Mouse (Mus musculus): ENCODE data around the gene Nadk. TPM values are rescaled to one million over a fixed set of nuclear protein-coding genes. Genes with fewer than 3 reads are reported as not detected.
A peak's percentile ranks its signal among the peaks of the same experiment; 100 is the strongest.

Gene Nadk
- polyA plus RNA-seq, 1 experiment from 2014 or later, result 96.1 TPM

DNA sequence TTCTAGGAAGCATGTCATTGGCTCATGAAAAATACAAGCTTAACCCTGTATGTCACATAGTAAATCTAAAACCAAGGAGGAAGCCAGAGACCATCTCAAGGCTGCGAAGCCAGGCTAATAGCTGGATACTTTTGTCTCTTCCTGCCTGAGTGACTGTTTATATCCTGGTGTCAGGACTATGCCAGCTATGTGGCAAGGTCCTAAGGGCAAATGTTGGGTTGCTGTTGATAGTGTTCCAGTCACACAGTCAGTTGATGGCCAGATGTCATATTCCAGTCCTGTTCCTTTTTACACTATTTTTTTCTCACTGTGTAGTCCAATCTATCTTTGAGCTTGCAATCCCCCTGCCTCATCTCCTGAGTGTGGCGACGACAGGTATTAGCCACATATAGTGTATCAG lies 51.1 kb downstream of the Nadk start:
- 97% methylated on average over 3 of the region's 3 CpGs for WGBS
- Histone ChIP-seq H3K4me3 (no peak overlapping the region), H3K4me1 (no peaks in the 10 kb centered on the region), H3K36me3 (peaks cover 82% of the 10 kb centered on the region), H3K9me3 (no peaks in the 10 kb centered on the region), H3K4me2 (replicated peaks) (no peak overlapping the region), H3K9ac (no peak overlapping the region), H3K27me3 (no peaks in the 10 kb centered on the region), H3K27ac (no peak overlapping the region)
- ATAC-seq (ENCODE audit: low FRiP score, low read depth), result no peak

DNA sequence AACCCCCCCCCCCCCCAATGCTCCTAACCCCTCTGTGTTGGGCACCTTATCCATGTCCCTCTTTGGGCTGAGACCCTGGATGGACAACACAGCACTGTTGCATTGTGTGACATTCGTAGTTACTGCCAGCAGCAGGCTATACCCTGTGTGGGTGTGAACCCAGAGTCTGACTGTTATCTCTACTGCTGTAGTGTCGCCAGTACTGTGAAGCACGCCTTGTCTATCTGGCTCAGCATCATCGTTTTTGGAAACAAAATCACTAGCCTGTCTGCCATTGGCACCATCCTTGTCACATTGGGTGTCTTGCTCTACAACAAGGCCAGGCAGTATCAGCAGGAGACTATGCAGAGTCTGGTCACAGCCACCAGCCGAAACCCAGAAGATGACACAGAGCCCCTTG lies 56.1 kb downstream of the Nadk start:
- peaks cover 76% of the 10 kb centered on the region for H3K36me3 ChIP-seq
- no peak overlapping the region for H3K4me2 ChIP-seq (replicated peaks)
- no peak for ATAC-seq (ENCODE audit: low FRiP score, low read depth)
- H3K27ac ChIP-seq, result no peak overlapping the region
- no peaks in the 10 kb centered on the region for H3K9me3 ChIP-seq
- 89% methylated on average over 5 of the region's 5 CpGs for WGBS
- no peak overlapping the region for H3K9ac ChIP-seq
- no peaks in the 10 kb centered on the region for H3K27me3 ChIP-seq
- no peak overlapping the region for H3K4me3 ChIP-seq
- 0 out of 2 replicates have a peak, but pooled peaks cover under 1% of the 10 kb centered on the region for H3K4me1 ChIP-seq

DNA sequence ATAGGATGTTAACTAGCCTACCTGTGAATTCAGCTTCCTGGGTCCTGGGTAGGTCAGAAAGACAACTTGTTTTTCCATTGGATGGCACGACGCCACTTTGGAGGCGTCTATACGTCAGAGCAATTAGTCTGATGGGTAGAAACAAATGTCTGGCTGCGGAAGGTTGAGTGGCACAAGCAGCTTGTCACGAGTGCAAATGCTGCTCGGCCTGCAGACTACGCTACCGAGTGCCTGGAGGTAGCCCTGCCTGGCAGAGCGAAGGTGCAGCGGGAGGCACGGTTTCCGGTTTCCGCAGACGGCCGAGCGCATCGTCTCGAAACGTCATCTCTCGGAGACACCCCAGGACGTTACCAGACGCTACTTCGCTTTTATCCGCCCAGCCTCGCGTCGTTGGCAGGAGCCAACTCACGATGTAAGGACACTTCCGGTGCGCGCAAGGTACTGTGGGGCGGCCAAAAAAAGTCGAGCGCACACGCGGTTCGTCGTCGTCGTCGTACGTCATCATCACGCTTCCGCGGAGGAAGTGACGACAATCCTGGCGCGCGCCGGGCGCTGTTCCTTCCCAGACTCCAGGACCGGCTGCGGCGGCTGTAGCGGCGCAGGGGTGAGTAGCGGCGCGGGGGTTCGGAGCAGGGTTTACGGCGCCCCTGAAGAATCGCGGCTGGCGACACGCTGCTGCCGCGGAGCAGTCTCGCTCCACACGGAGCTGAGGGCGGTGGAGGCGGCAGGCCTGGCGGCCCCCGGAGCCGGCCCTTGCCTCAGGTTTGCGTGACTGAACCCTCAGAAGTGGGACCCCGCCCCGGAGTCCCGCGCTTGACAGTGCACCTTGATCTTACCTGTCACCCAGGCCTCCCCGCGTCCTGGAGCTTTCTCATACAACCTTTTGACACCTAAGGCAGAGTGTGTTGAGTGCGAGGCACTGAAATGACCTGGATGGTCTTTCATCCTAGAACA lies 62.4 kb downstream of the Nadk start, which contains the start of gene Cdk11b:
Cdk11b (plus strand) TSS at position 517 of the 954 bp plus-strand sequence.
- Histone ChIP-seq H3K27ac (peak within 1 kb of the TSS; percentile 90), H3K36me3 (peaks cover 49% of the 10 kb centered on the region), H3K4me2 (replicated peaks) (peak within 1 kb of the TSS; percentile 86), H3K4me1 (peaks cover 12% of the 10 kb centered on the region), H3K9ac (peak within 1 kb of the TSS; percentile 85), H3K27me3 (no peaks in the 10 kb centered on the region), H3K4me3 (peak within 1 kb of the TSS; percentile 99), H3K9me3 (no peaks in the 10 kb centered on the region)
- under 1% methylated on average over 84 of the region's 84 CpGs for WGBS
- peak; percentile 100 for ATAC-seq (ENCODE audit: low FRiP score, low read depth)

DNA sequence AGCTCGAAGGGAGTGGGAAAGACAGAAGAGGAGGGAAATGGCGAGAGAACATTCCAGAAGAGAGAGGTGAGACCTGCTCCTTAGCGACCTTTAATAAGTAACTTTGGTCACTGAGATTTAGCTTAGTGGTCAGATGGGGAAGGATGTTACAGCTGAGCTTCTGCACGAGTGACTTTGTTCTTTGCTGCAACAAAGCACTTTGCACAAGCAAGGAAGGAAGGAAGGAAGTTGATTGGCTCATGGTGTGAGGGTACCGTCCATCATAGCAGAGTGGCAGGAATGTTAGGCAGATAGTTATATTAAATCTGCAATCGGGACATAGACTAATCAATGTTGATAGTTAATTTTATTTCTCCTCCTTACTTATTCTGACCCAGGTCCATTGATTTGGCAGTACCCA lies 68.1 kb downstream of the Nadk start:
- Histone ChIP-seq H3K9me3 (no peaks in the 10 kb centered on the region), H3K4me1 (peaks cover 3% of the 10 kb centered on the region; the same call in 1 of the 2 replicates), H3K4me2 (replicated peaks) (no peak overlapping the region), H3K27me3 (no peaks in the 10 kb centered on the region), H3K36me3 (peaks cover 80% of the 10 kb centered on the region), H3K4me3 (no peak overlapping the region), H3K9ac (no peak overlapping the region), H3K27ac (no peak overlapping the region)
- WGBS, result 88% methylated on average over 6 of the region's 6 CpGs
- no peak for ATAC-seq (ENCODE audit: low FRiP score, low read depth)

DNA sequence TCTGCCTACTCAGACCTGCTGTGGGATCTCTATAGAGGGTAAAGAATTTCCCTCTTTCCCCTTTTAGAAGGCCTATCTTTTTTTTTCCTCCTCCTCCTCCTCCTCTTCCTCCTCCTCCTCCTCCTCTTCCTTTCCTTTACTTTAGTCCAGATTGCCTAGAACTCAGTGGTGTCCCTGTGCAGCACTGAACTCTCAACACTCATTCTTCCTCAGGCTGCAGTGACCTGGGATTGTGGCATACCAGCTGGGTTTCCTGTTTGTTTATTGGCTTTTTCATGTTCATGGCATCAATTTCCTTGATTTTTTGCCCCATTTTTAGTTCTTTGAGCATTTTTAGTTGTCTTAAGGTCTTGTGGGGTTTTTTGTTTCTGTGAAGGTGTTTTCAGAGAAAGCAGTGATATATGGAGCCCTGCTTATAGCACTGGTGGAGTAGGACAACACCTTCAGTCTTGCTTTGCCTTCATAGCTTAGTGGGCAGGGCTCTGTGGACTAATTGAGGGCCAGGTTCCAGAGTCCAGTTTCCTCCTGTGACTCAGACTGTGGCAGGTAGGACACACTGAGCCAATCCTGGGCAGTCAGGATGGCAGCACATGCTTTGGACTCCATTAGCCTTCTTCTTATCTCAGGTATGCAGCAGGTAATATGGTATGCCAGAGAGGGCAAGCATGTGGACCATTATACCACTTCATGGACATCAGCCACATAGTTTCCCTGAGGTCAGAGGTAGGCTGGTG lies 73.8 kb downstream of the Nadk start:
- no peak for ATAC-seq (ENCODE audit: low FRiP score, low read depth)
- Histone ChIP-seq H3K27me3 (no peaks in the 10 kb centered on the region), H3K4me1 (no peaks in the 10 kb centered on the region), H3K36me3 (peaks cover 88% of the 10 kb centered on the region), H3K4me2 (replicated peaks) (no peak overlapping the region), H3K4me3 (no peak overlapping the region), H3K9me3 (no peaks in the 10 kb centered on the region), H3K27ac (no peak overlapping the region), H3K9ac (no peak overlapping the region)

Other genes with a start within 250 kb of the Nadk start
- 7.2 and 9.2 TPM in 2 replicates for gene Prkcz, start 201.0 kb upstream of the Nadk start, polyA plus RNA-seq (2015; fragmentation: Nextera tagmentation; extraction: Ambion mirVana)
- 0.15 and 0.29 TPM in 2 replicates for gene Gabrd, start 164.3 kb upstream of the Nadk start, polyA plus RNA-seq (2015; fragmentation: Nextera tagmentation; extraction: Ambion mirVana)
- 5.6 and 6.1 TPM in 2 replicates for gene Cfap74, start 153.2 kb upstream of the Nadk start, polyA plus RNA-seq (2015; fragmentation: Nextera tagmentation; extraction: Ambion mirVana)
- not detected in 2 replicates for gene Tmem52, start 93.3 kb upstream of the Nadk start, polyA plus RNA-seq (2015; fragmentation: Nextera tagmentation; extraction: Ambion mirVana)
- 506 and 533 TPM in 2 replicates for gene Gnb1, start 71.0 kb upstream of the Nadk start, polyA plus RNA-seq (2015; fragmentation: Nextera tagmentation; extraction: Ambion mirVana)
- 8.5 and 10.1 TPM in 2 replicates for gene Slc35e2, start 39.0 kb downstream of the Nadk start, polyA plus RNA-seq (2015; fragmentation: Nextera tagmentation; extraction: Ambion mirVana)
- gene Cdk11b, start 62.5 kb downstream of the Nadk start, polyA plus RNA-seq (2015; fragmentation: Nextera tagmentation; extraction: Ambion mirVana), result 70.3 and 71.2 TPM in 2 replicates
- not detected in 2 replicates for gene Gm10563, start 83.0 kb downstream of the Nadk start, polyA plus RNA-seq (2015; fragmentation: Nextera tagmentation; extraction: Ambion mirVana)
- gene Mmp23, start 91.0 kb downstream of the Nadk start, polyA plus RNA-seq (2015; fragmentation: Nextera tagmentation; extraction: Ambion mirVana), result 17.1 and 19.1 TPM in 2 replicates
- 30.5 and 34.3 TPM in 2 replicates for gene Mib2, start 106.8 kb downstream of the Nadk start, polyA plus RNA-seq (2015; fragmentation: Nextera tagmentation; extraction: Ambion mirVana)
- gene Fndc10, start 132.0 kb downstream of the Nadk start, polyA plus RNA-seq (2015; fragmentation: Nextera tagmentation; extraction: Ambion mirVana), result 8.4 and 10.2 TPM in 2 replicates
- gene Ssu72, start 142.4 kb downstream of the Nadk start, polyA plus RNA-seq (2015; fragmentation: Nextera tagmentation; extraction: Ambion mirVana), result 141 and 150 TPM in 2 replicates
- 1.0 and 1.1 TPM in 2 replicates for gene Tmem240, start 172.4 kb downstream of the Nadk start, polyA plus RNA-seq (2015; fragmentation: Nextera tagmentation; extraction: Ambion mirVana)
- gene Atad3a, start 198.7 kb downstream of the Nadk start, polyA plus RNA-seq (2015; fragmentation: Nextera tagmentation; extraction: Ambion mirVana), result 94.4 and 100 TPM in 2 replicates
- 11.1 and 11.6 TPM in 2 replicates for gene Vwa1, start 212.3 kb downstream of the Nadk start, polyA plus RNA-seq (2015; fragmentation: Nextera tagmentation; extraction: Ambion mirVana)
- gene Tmem88b, start 223.5 kb downstream of the Nadk start, polyA plus RNA-seq (2015; fragmentation: Nextera tagmentation; extraction: Ambion mirVana), result 0.64 and 0.81 TPM in 2 replicates
- gene Ankrd65, start 228.1 kb downstream of the Nadk start, polyA plus RNA-seq (2015; fragmentation: Nextera tagmentation; extraction: Ambion mirVana), result not detected in 2 replicates
- gene Mrpl20, start 240.5 kb downstream of the Nadk start, polyA plus RNA-seq (2015; fragmentation: Nextera tagmentation; extraction: Ambion mirVana), result 213 and 220 TPM in 2 replicates